Mouse (Mus musculus): ENCODE measurements around the gene Acer3.
A peak's percentile ranks its signal among the peaks of the same experiment; 100 is the strongest.

DNA sequence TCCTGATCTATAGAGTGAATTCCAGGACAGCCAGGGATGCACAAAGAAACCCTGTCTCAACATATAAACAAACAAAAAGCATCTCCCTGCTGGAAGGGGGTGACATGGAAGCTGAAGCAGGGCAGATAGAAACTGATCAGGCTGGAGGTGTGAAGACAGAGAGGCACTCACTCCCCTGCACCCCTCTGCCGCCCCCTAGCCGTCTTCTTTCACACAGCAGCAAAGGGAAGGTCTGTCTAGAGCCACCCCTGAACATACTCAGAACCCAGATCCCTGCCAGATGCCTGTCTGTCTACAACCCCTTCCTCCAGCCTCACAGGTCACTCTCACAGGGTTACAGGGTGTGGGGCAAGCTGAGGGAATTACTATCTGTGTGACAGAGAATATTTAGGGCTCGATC is 23.4 kb upstream of the Acer3 start:
- TF ChIP-seq GATA1 (IDR thresholded peaks at IDR 0.05; ENCODE audit: borderline replicate concordance, low read length) (no peak), CTCF (IDR thresholded peaks at IDR 0.05; ENCODE audit: low read depth, low read length) (peak; percentile 78), TAL1 (conservative IDR thresholded peaks at IDR 0.05; ENCODE audit: low read depth, low read length) (no peak), POLR2AphosphoS5 (IDR thresholded peaks at IDR 0.05; ENCODE audit: insufficient replicate concordance, low read depth, low read length) (no peak)

Data from G1E (cell line).